Mouse (Mus musculus): ENCODE results near the gene Krt26. TPM values are rescaled to one million over a fixed set of nuclear protein-coding genes. Genes with fewer than 3 reads are reported as not detected.
A peak's percentile ranks its signal among the peaks of the same experiment; 100 is the strongest.

Gene Krt26
- polyA plus RNA-seq, 1 experiment from 2014 or later, result 0.28 TPM

DNA sequence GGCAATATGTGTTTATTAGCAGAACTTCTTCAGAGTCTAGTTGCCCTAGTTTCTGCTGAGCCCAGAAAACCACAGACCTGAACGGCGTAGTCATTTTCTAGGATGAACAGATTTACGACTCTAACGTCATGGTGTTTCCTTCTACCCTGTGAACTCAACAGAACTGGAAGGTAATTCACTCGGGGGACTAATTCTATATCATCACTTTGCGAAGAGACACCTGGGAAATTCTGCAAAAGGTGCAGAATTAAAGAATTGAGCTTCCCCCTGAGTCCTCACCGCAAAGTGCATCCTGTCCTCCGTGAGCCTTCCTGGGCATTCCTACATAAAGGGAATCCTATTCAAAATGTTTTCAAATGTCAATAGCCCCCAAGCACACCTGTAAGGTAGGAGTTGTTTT, 23.7 kb upstream of the Krt26 start:
- H3K9ac ChIP-seq (replicated peaks; ENCODE audit: low read length), result no peak overlapping the region
- H3K4me2 ChIP-seq (ENCODE audit: low read length), result no peak overlapping the region
- no peak overlapping the region for H3K4me3 ChIP-seq (replicated peaks; ENCODE audit: low read depth, low read length)
- no peaks in the 10 kb centered on the region for H3K36me3 ChIP-seq (ENCODE audit: control insufficient read depth, insufficient read depth, low read length)
- 92% methylated on average over 8 of the region's 8 CpGs for WGBS
- no peak overlapping the region for H3K27ac ChIP-seq (replicated peaks; ENCODE audit: low read depth, low read length)
- no peaks in the 10 kb centered on the region for H3K4me1 ChIP-seq (ENCODE audit: control insufficient read depth, insufficient read depth, low read length)
- no peaks in the 10 kb centered on the region for H3K27me3 ChIP-seq (ENCODE audit: control insufficient read depth, insufficient read depth, low read length)
- DNase-seq, result no peak
- no peak for ATAC-seq (ENCODE audit: low FRiP score, low TSS enrichment)
- no peaks in the 10 kb centered on the region for H3K9me3 ChIP-seq (ENCODE audit: control insufficient read depth, low read length)

DNA sequence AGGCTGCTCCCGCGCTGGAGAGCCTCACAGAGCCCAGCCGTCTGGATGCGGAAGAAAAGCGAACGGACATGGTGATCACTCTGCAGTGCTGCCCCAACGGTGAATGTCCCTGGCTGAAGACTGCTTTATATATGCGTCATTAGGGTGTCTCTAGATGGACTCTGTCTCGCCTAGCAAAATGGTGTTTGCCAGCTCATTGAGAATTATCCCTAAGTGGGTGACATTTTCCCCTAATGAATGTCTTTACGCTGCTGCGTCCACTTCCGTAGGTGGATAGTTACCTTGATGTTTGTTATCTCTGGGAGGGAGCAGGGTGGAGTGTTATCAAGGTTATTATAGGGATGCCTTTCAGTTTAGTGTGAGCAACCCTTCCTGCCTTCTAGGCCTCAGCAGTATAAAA, 13.2 kb upstream of the Krt26 start, which contains the start of gene Krt27:
Gene Krt27 (minus strand): TSS at position 101 of the 400 bp plus-strand sequence.
- H3K36me3 ChIP-seq (ENCODE audit: control insufficient read depth, insufficient read depth, low read length), result no peaks in the 10 kb centered on the region
- no peak within 1 kb of the TSS for H3K4me2 ChIP-seq (ENCODE audit: low read length)
- DNase-seq, result no peak
- no peak within 1 kb of the TSS for H3K27ac ChIP-seq (replicated peaks; ENCODE audit: low read depth, low read length)
- H3K9ac ChIP-seq (replicated peaks; ENCODE audit: low read length), result no peak within 1 kb of the TSS
- H3K4me3 ChIP-seq (replicated peaks; ENCODE audit: low read depth, low read length), result no peak within 1 kb of the TSS
- no peaks in the 10 kb centered on the region for H3K4me1 ChIP-seq (ENCODE audit: control insufficient read depth, insufficient read depth, low read length)
- 85% methylated on average over 12 of the region's 12 CpGs for WGBS
- no peak for ATAC-seq (ENCODE audit: low FRiP score, low TSS enrichment)
- H3K27me3 ChIP-seq (ENCODE audit: control insufficient read depth, insufficient read depth, low read length), result no peaks in the 10 kb centered on the region
- no peaks in the 10 kb centered on the region for H3K9me3 ChIP-seq (ENCODE audit: control insufficient read depth, low read length)

DNA sequence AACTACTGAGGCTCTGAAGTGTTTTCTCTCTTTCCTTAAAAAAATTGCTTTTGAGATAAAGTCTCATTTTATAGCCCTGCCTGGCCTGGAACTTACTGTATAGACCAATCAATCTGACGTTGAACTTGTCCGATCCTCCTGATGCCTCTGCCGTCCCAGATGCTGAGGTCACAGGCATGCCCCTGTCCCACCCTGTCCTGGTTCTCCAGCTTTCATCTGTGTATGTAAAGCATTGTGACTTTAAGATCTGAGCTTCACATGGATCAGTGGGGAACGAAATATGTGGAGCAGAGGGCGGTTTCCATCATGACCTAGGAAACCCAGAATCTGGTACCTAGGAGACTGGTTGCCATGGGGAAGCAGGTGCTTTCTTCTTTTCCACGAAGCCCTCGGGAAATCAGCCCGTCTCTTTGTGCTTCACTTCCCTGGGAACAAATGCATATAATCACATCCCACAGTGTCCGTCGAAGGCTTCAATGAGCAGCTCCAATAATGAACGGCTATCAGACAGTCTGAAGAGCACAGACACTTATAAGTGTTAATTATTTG, 1.6 kb upstream of the Krt26 start:
- DNase-seq, result peak; percentile 70
- H3K9ac ChIP-seq (replicated peaks; ENCODE audit: low read length), result no peak overlapping the region
- no peak overlapping the region for H3K27ac ChIP-seq (replicated peaks; ENCODE audit: low read depth, low read length)
- H3K4me2 ChIP-seq (ENCODE audit: low read length), result no peak overlapping the region
- H3K4me3 ChIP-seq (replicated peaks; ENCODE audit: low read depth, low read length), result no peak overlapping the region
- no peaks in the 10 kb centered on the region for H3K36me3 ChIP-seq (ENCODE audit: control insufficient read depth, insufficient read depth, low read length)
- no peaks in the 10 kb centered on the region for H3K27me3 ChIP-seq (ENCODE audit: control insufficient read depth, insufficient read depth, low read length)
- peaks cover 7% of the 10 kb centered on the region; the same call in 1 of the 2 replicates for H3K4me1 ChIP-seq (ENCODE audit: control insufficient read depth, insufficient read depth, low read length)
- ATAC-seq (ENCODE audit: low FRiP score, low TSS enrichment), result no peak
- 11% methylated on average over 11 of the region's 11 CpGs for WGBS
- H3K9me3 ChIP-seq (ENCODE audit: control insufficient read depth, low read length), result no peaks in the 10 kb centered on the region

DNA sequence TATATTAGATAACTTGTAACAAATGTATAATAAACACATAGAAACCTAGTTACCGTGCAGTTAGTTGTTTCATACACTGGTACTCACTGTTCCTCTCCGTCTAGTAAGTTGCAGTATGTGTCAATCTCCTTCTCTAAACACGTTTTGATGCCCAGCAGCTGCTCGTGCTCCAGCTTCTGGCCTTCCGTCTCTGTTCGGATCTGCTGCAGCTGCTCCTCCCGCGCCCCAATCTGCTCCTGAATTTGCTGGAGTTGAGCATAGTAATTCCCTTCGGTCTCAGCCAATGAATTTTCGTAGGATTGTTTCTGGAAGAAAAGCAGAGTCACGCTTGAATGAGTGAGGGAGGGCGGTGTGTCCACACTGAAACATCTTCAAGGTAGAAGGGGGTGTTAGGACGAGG, 4.3 kb downstream of the Krt26 start:
- no peaks in the 10 kb centered on the region for H3K9me3 ChIP-seq (ENCODE audit: control insufficient read depth, low read length)
- WGBS, result 27% methylated on average over 13 of the region's 13 CpGs
- no peaks in the 10 kb centered on the region for H3K27me3 ChIP-seq (ENCODE audit: control insufficient read depth, insufficient read depth, low read length)
- H3K4me2 ChIP-seq (ENCODE audit: low read length), result peak overlapping the region; percentile 6; the same call in 1 of the 2 replicates
- H3K36me3 ChIP-seq (ENCODE audit: control insufficient read depth, insufficient read depth, low read length), result no peaks in the 10 kb centered on the region
- 0 out of 2 replicates have a peak overlapping the region, but pooled peaks have one; percentile 9 for H3K27ac ChIP-seq (replicated peaks; ENCODE audit: low read depth, low read length)
- peaks cover 8% of the 10 kb centered on the region; the same call in 1 of the 2 replicates for H3K4me1 ChIP-seq (ENCODE audit: control insufficient read depth, insufficient read depth, low read length)
- H3K4me3 ChIP-seq (replicated peaks; ENCODE audit: low read depth, low read length), result no peak overlapping the region
- DNase-seq (peak; percentile 48), ATAC-seq (ENCODE audit: low FRiP score, low TSS enrichment) (no peak)
- no peak overlapping the region for H3K9ac ChIP-seq (replicated peaks; ENCODE audit: low read length)

DNA sequence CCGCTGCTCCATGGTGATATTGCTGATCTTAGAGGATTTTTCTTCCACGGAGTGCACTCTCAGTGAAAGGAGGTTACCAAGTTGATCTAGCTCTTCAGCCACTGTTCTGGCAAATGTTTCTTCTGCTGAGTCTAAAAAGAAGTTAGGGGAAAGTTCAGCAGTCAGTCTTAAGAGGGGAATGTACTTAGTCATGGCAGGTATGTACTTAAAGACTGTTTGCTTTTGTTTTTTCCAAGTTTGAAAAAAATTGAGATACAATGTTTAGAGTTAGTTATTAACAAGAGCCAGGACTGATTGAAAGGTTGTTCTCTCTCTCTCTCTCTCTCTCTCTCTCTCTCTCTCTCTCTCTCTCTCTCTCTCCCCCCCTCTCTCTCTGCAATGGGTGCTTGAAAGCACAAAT, 8.1 kb downstream of the Krt26 start:
- H3K27ac ChIP-seq (replicated peaks; ENCODE audit: low read depth, low read length), result no peak overlapping the region
- H3K36me3 ChIP-seq (ENCODE audit: control insufficient read depth, insufficient read depth, low read length), result no peaks in the 10 kb centered on the region
- no peaks in the 10 kb centered on the region for H3K27me3 ChIP-seq (ENCODE audit: control insufficient read depth, insufficient read depth, low read length)
- no peaks in the 10 kb centered on the region for H3K9me3 ChIP-seq (ENCODE audit: control insufficient read depth, low read length)
- no peak overlapping the region for H3K9ac ChIP-seq (replicated peaks; ENCODE audit: low read length)
- DNase-seq, result no peak
- H3K4me2 ChIP-seq (ENCODE audit: low read length), result no peak overlapping the region
- H3K4me1 ChIP-seq (ENCODE audit: control insufficient read depth, insufficient read depth, low read length), result peaks cover 8% of the 10 kb centered on the region; the same call in 1 of the 2 replicates
- no peak overlapping the region for H3K4me3 ChIP-seq (replicated peaks; ENCODE audit: low read depth, low read length)
- ATAC-seq (ENCODE audit: low FRiP score, low TSS enrichment), result no peak
- 70% methylated on average over 2 of the region's 2 CpGs for WGBS

DNA sequence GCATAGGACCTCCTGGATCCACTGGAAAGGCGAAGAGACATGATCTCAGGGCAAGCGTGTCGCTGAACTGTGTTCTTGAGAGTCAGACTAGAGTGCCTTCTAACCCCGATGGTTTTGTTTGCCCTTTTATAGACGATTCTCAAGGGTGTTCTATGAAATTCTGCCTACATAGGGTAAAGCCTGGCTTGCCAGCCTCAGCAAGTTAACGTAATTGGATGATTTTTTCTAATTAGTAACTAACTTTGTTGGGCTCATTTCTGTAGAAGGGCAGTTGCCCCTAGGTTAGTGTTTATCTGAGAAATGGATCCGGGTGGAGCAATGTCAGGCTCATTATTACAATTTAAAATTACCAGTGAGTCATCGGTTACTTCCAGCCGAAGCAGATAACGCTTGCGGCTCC, 14.9 kb downstream of the Krt26 start, which contains the start of gene Krt25:
Gene Krt25 (minus strand): TSS at position 101 of the 400 bp plus-strand sequence.
- Histone ChIP-seq H3K4me1 (ENCODE audit: control insufficient read depth, insufficient read depth, low read length) (no peaks in the 10 kb centered on the region), H3K27me3 (ENCODE audit: control insufficient read depth, insufficient read depth, low read length) (no peaks in the 10 kb centered on the region), H3K4me2 (ENCODE audit: low read length) (no peak within 1 kb of the TSS), H3K27ac (replicated peaks; ENCODE audit: low read depth, low read length) (no peak within 1 kb of the TSS), H3K9ac (replicated peaks; ENCODE audit: low read length) (no peak within 1 kb of the TSS), H3K36me3 (ENCODE audit: control insufficient read depth, insufficient read depth, low read length) (no peaks in the 10 kb centered on the region), H3K9me3 (ENCODE audit: control insufficient read depth, low read length) (no peaks in the 10 kb centered on the region), H3K4me3 (replicated peaks; ENCODE audit: low read depth, low read length) (no peak within 1 kb of the TSS)
- DNase-seq (no peak), ATAC-seq (ENCODE audit: low FRiP score, low TSS enrichment) (no peak)
- 94% methylated on average over 11 of the region's 11 CpGs for WGBS

DNA sequence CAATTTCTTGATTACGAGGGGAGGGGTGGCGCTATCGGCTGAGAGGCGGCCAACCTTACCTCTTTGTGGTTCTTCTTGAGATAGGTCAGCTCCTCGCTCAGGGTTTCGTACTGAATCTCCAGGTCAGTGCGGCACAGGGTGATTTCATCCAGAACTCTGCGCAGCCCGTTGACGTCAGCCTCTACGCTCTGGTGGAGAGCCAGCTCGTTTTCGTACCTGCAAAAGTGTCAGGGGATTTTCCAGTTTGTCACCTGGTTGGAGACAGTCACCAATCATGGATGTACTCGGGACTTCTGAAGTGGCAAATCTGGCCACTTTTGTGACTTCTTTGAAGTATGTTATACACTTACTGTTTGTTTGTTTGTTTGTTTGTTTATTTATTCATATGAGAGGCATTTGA, 16.7 kb downstream of the Krt26 start:
- H3K4me2 ChIP-seq (ENCODE audit: low read length), result no peak overlapping the region
- no peak overlapping the region for H3K4me3 ChIP-seq (replicated peaks; ENCODE audit: low read depth, low read length)
- DNase-seq, result no peak
- H3K36me3 ChIP-seq (ENCODE audit: control insufficient read depth, insufficient read depth, low read length), result no peaks in the 10 kb centered on the region
- H3K9me3 ChIP-seq (ENCODE audit: control insufficient read depth, low read length), result no peaks in the 10 kb centered on the region
- WGBS, result 94% methylated on average over 14 of the region's 14 CpGs
- no peak overlapping the region for H3K27ac ChIP-seq (replicated peaks; ENCODE audit: low read depth, low read length)
- no peak for ATAC-seq (ENCODE audit: low FRiP score, low TSS enrichment)
- H3K27me3 ChIP-seq (ENCODE audit: control insufficient read depth, insufficient read depth, low read length), result no peaks in the 10 kb centered on the region
- H3K4me1 ChIP-seq (ENCODE audit: control insufficient read depth, insufficient read depth, low read length), result no peaks in the 10 kb centered on the region
- no peak overlapping the region for H3K9ac ChIP-seq (replicated peaks; ENCODE audit: low read length)

DNA sequence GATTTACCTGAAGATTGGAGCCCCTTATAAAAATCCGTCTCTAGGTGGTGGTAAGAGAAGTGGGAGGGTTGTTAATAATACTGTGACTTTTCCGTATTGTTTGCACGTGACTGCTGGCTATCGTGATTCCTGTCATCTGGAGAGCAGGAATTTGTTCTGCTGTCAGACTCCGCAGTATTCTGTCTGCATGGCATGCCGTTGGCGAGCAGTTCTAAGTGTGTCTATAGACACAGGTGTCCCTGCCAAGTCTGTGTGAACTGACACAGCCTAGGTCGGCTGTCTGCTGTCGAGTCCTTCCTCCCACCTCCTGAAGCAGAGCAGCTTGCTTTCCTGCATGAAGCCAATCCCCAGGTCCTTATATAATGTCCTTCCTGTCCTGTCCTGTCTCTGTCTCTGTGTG, 18.6 kb downstream of the Krt26 start:
- ATAC-seq (ENCODE audit: low FRiP score, low TSS enrichment) (no peak), DNase-seq (no peak)
- H3K36me3 ChIP-seq (ENCODE audit: control insufficient read depth, insufficient read depth, low read length), result no peaks in the 10 kb centered on the region
- H3K4me3 ChIP-seq (replicated peaks; ENCODE audit: low read depth, low read length), result no peak overlapping the region
- WGBS, result 80% methylated on average over 9 of the region's 9 CpGs
- H3K4me2 ChIP-seq (ENCODE audit: low read length), result no peak overlapping the region
- H3K27me3 ChIP-seq (ENCODE audit: control insufficient read depth, insufficient read depth, low read length), result no peaks in the 10 kb centered on the region
- no peaks in the 10 kb centered on the region for H3K9me3 ChIP-seq (ENCODE audit: control insufficient read depth, low read length)
- no peak overlapping the region for H3K9ac ChIP-seq (replicated peaks; ENCODE audit: low read length)
- no peak overlapping the region for H3K27ac ChIP-seq (replicated peaks; ENCODE audit: low read depth, low read length)
- H3K4me1 ChIP-seq (ENCODE audit: control insufficient read depth, insufficient read depth, low read length), result no peaks in the 10 kb centered on the region

DNA sequence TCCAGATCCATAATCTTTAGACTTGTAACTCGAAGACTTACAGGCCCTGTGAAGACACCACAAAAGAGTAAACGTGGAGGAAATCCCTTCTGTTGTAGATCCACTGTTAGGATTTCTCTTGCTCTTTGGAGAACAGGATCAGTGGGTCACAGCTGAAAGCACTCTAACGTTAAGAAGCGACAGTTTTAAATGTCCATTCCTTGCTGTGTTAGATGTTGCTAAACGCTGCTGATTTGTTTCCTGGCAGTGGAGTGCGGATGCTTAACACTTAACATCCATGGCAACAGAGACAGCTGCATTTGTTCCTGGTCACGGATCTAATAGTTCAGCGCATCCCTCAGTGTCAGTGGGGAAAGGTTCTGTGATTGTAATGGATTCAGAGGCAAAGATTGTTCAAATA, 21.2 kb downstream of the Krt26 start:
- no peak for DNase-seq
- no peaks in the 10 kb centered on the region for H3K27me3 ChIP-seq (ENCODE audit: control insufficient read depth, insufficient read depth, low read length)
- no peaks in the 10 kb centered on the region for H3K4me1 ChIP-seq (ENCODE audit: control insufficient read depth, insufficient read depth, low read length)
- H3K27ac ChIP-seq (replicated peaks; ENCODE audit: low read depth, low read length), result no peak overlapping the region
- WGBS, result 28% methylated on average over 8 of the region's 8 CpGs
- no peak overlapping the region for H3K4me3 ChIP-seq (replicated peaks; ENCODE audit: low read depth, low read length)
- no peak overlapping the region for H3K9ac ChIP-seq (replicated peaks; ENCODE audit: low read length)
- H3K9me3 ChIP-seq (ENCODE audit: control insufficient read depth, low read length), result no peaks in the 10 kb centered on the region
- H3K4me2 ChIP-seq (ENCODE audit: low read length), result no peak overlapping the region
- no peaks in the 10 kb centered on the region for H3K36me3 ChIP-seq (ENCODE audit: control insufficient read depth, insufficient read depth, low read length)
- no peak for ATAC-seq (ENCODE audit: low FRiP score, low TSS enrichment)
